Mouse (Mus musculus): ENCODE measurements around the gene Ppp4r2.

Ppp4r2 gene

GRCm38 (mm10) chr6:100833355-100833754 lies at the start of gene Ppp4r2:
Gene Ppp4r2 (plus strand): TSS chr6:100833622.
- peak; percentile 83 to 90 for DNase-seq (ENCODE audit: low spot score in 2 of 2)

- DNase-seq (ENCODE audit: low spot score in 2 of 2), result no peak
Measured at GRCm38 (mm10) chr6:100787726-100788125, 45.7 kb upstream of the Ppp4r2 start.

DNA sequence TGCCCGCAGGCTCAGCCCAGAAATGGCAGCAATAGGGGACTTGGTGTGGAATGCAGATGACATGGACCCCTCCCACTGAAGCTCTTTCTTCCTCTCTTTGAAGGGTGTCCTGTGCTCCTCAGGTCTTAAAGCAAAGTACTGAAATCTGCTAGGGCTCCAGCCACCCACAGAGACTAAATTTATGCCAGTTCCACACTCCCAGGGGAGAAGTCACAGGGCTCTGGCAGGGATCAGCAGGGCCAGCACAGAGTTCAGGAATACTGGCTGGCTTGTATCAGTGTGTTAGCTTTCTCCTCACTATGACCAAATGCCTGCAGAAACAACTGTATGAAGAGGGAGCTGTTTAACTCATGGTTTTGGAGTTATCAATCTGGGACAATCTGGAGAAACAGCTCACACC lies 44.3 kb upstream of the Ppp4r2 start:
- DNase-seq (ENCODE audit: low spot score in 2 of 2), result no peak

- DNase-seq (ENCODE audit: low spot score in 2 of 2), result no peak
Measured at GRCm38 (mm10) chr6:100792055-100792659, 41.3 kb upstream of the Ppp4r2 start.

DNA sequence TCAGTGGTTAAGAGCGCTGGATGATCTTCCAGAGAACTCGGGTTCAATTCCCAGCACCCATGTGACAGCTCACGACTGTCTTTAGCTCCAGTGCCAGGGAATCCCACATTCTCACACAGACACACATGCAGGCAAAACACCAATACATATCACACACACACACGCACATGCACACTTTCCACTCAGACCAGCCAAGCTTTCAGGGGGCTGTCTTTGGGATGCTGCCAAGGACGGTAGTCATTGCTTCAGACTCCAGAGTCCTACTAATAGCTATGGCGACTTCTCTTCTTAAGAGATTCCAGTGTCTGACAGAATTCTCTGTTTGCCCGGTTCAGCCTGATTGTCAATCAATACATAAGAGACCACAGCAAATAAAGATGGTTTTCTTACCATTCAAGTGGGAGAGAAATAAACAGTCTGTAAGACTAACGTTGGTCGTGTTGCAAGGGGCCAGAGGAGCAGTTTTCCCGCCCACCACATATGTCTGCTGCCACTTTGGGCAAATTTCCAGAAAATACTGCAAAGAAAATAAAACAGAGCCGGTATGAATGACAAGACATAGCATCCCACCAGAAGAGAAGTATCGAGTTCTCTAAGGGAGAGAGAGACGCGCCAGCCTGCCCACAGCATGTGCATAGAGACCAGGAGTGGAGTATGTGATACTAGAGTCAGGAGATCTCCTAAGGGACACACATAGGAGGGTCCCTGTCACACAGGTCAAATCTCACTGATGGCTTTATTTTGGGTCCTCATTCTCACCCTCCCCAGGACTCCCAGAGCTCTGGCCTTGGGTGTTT lies 40.3 kb upstream of the Ppp4r2 start:
- no peak for DNase-seq (ENCODE audit: low spot score in 2 of 2)

GRCm38 (mm10) chr6:100795797-100796196 lies 37.6 kb upstream of the Ppp4r2 start:
- DNase-seq (ENCODE audit: low spot score in 2 of 2), result no peak

DNA sequence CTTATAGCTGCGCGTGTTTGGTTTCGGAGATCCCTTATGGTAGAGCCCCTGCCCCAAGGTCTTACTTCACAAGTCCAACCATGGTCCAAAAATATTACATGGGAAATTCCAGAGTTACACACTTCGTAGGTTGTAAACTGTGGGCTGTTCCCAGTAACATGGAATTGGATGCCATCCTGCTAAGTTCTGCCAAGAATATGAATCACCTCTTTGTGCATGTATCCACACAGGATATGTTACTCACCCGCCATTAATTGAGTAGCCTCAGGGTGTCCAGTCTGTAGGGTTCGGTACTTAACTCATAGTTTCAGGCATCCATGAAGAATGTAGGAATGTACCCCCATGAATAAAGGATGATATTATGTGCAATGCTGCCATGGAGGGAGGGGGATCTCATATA lies 34.1 kb upstream of the Ppp4r2 start:
- DNase-seq (ENCODE audit: low spot score in 2 of 2), result no peak

GRCm38 (mm10) chr6:100799766-100800165 lies 33.7 kb upstream of the Ppp4r2 start:
- no peak for DNase-seq (ENCODE audit: low spot score in 2 of 2)

GRCm38 (mm10) chr6:100800497-100800955 lies 32.9 kb upstream of the Ppp4r2 start:
- DNase-seq (ENCODE audit: low spot score in 2 of 2), result no peak

DNA sequence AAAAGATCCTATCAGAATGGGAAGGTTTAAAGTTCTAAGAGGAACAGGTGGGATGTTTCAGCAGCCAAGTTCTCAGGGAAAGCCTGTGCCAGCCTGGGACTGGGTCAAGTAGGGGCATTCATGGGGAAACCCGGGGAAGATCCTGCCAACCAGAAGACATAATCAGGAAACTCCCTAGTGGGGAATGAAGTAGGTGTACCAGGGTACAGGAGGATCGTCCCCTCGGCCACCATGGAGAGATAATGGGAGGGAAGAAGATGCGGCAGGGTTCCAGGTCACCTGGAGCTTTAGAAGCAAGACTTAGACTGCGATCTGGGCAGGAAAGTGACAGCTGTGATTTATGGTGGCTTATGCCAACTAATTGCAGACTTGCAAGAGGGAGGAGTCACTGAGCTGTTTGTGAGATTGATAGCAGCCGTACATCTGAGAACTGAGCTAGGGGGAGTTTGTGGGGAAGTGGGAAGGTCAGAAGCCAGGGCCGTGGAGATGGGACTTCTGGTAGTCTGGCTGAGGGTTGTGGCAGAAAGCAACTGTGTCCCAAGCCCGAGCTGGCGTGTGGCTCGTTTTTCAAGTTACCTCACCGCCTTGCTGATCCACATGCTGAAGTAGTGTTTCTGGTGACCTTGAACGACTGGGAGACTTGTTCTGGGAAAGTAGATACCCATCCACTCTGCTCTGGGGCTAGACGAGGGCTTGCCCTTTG lies 30.9 kb upstream of the Ppp4r2 start:
- no peak for DNase-seq (ENCODE audit: low spot score in 2 of 2)

GRCm38 (mm10) chr6:100803250-100803649 lies 30.2 kb upstream of the Ppp4r2 start:
- no peak for DNase-seq (ENCODE audit: low spot score in 2 of 2)

GRCm38 (mm10) chr6:100807187-100807586 lies 26.2 kb upstream of the Ppp4r2 start:
- no peak for DNase-seq (ENCODE audit: low spot score in 2 of 2)

DNA sequence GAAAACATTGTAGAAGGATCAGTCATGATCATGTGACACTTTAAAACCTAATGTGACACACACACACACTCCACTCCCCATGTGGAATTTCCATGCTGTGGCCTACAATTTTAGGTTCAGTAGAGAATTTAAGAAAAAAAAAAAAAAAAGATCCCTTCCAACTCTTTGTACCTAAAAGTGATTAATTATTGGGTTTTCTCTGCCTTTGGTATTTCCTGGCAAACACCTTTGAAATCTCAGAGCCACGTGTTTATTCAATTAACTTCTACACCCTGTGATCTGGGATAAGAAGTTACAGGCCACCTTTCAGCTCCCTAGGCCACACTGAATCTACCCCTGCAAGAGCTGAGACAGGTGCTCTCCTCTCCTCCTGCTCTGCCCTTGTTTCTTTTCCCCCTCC lies 25.7 kb upstream of the Ppp4r2 start:
- DNase-seq (ENCODE audit: low spot score in 2 of 2), result no peak

GRCm38 (mm10) chr6:100808221-100808778 lies 25.1 kb upstream of the Ppp4r2 start:
- no peak for DNase-seq (ENCODE audit: low spot score in 2 of 2)

- DNase-seq (ENCODE audit: low spot score in 2 of 2), result no peak
Measured at GRCm38 (mm10) chr6:100810117-100810516, 23.3 kb upstream of the Ppp4r2 start.

DNA sequence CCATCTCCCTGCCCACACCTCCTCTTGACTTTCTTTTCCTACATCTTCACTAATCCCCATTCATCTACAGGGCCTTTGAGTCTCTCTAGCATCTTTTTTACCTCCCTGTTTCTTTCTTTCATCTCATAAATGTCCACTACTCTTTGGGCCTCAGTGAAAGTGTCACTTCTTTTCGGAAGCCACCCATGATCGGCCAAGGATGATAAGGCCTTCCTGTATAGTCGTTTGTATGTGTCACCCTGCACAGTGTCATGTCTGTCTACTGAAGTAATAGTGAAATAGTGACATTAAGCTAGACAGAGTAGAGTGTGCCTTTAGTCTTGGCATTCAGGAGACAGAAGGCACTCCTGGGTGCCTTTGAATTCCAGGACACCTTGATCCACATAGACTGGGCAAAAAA lies 21.7 kb upstream of the Ppp4r2 start:
- no peak for DNase-seq (ENCODE audit: low spot score in 2 of 2)

- no peak for DNase-seq (ENCODE audit: low spot score in 2 of 2)
Measured at GRCm38 (mm10) chr6:100821367-100821766, 12.1 kb upstream of the Ppp4r2 start.

- DNase-seq (ENCODE audit: low spot score in 2 of 2), result no peak
Measured at GRCm38 (mm10) chr6:100823356-100823755, 10.1 kb upstream of the Ppp4r2 start.

DNA sequence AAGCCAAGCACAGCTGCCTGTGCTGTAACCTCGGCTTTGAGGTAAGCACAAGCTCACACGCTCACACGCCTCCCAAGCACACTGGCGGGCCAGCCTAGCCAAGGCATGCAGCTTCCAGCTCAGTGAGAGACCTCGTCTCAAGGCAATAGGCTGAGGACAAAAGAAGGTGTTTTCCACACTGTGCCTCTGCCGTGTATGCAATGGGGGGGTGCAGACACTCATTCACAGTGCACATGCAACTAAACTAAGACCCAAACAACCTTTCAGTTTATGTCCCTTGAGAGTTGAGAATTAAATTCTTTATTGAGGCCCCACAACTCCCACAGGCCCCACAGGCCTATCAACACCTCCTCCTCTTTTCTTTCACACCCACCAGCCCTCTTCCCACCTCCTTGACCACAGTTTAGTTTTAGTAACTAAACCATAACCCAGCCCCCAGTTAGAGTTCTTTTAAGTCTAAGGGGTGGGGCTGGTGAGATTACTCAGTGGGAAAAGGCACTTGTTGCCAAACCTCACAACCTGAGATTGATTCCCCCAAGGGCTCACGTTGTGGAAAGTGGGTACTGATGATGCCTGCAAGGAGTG lies 8.9 kb upstream of the Ppp4r2 start:
- no peak for DNase-seq (ENCODE audit: low spot score in 2 of 2)

DNA sequence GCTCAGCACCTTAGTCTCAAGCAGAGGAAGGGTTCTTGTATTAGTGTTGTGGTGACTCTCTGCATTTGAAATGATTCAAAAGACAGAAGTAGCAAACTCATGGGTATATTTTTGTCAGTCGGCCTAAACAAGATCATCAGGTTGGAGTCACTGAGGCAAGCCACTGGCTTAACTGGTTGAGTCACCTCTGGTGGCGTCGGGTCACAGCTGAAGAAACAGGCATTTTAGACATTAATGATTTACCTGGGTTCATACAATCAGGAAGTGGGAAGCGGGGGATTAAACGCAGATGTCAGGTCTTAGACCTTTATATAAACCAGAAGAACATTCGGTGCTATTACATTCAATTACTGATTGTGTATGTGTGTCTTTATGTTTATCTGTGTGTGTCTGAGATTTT lies 7.4 kb upstream of the Ppp4r2 start:
- no peak for DNase-seq (ENCODE audit: low spot score in 2 of 2)

DNA sequence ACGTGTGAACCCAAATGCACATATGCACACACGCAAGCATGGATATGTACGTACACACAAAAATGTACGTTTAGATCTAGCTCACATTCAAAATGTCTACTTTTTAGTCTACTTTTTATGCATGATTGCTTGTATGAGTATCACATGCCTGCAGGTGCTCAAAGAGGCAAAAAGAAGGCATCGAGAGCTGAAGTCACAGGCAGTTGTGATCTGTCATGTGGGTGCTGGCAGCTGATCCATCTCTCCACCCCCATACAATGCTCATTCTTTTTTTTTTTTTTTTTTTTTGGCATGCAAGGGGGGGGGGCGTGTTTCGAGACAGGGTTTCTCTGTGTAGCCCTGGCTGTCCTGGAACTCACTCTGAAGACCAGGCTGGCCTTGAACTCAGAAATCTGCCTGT lies 4.9 kb upstream of the Ppp4r2 start:
- DNase-seq (ENCODE audit: low spot score in 2 of 2), result no peak

DNA sequence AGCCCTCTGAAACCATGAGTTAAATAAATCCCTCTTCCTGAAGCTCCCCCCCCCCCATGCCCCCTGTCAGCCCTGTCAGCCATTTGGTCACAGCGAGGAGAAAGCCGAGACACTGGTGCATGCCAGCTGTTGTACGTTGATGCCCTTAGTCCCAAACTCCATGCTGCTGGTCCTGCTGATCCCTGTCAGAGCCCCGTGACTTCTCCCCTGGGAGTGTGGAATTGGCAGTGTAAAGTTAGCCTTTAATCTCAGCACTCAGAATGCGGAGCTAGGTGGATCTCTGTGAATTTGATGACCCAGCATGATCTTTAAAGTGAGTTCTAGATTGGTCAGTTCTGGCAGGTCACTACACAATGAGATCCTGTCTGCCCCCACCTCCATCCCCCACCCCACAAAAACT lies 3.7 kb upstream of the Ppp4r2 start:
- DNase-seq (ENCODE audit: low spot score in 2 of 2), result no peak

Data from frontal cortex, postnatal 10 days (tissue).